In genomic region chr2:134976796-134977330, GRCm38 (mm10) we compare ENCODE assay signal across 9 mouse cellular contexts.
A peak's percentile ranks its signal among the peaks of the same experiment; 100 is the strongest.
DNase-seq lines count a peak whose midpoint lies in the region; ATAC-seq and TF ChIP-seq lines count a peak whose summit lies in the region.
"Had no signal": no experiment of that assay in that cellular context is flagged by ENCODE, and none has a peak within 500 bp of the region (broad histone marks: within the 10 kb centered on the region; RNA-seq: fewer than 3 reads in every experiment).

No protein-coding gene starts in this region.

- DNase-seq in forebrain, embryonic 14.5 days (ENCODE audit: low spot score): peak; percentile 68
- DNase-seq in forebrain, embryonic 10.5 days (ENCODE audit: extremely low spot score, low spot score): no peak
- peak; percentile 53 to 55 for DNase-seq in cerebellum, postnatal 36 days
- no peak for DNase-seq in retina, embryonic 14.5 days (ENCODE audit: low spot score)
- DNase-seq in left cerebral cortex, adult 2 months (ENCODE audit: extremely low spot score in 1 of 2, low spot score in 2 of 2): no peak

- ATAC-seq in forebrain, embryonic 14.5 days: peak; percentile 70; the same call in 1 of the 2 replicates
- ATAC-seq in kidney, embryonic 16.5 days (ENCODE audit: low FRiP score, low TSS enrichment): peak; percentile 51; the same call in 1 of the 2 replicates
- no peak for ATAC-seq in intestine, postnatal 0 days

- no peaks in the 10 kb centered on the region for H3K36me3 ChIP-seq in forebrain, embryonic 14.5 days (ENCODE audit: control insufficient read depth, insufficient read depth, low read length)
- H3K36me3 ChIP-seq in forebrain, embryonic 10.5 days (replicated peaks): no peaks in the 10 kb centered on the region
- H3K36me3 ChIP-seq in ES-Bruce4 (ENCODE audit: control insufficient read depth, insufficient read depth, low read length, poor library complexity, severe bottlenecking): no peaks in the 10 kb centered on the region
- no peaks in the 10 kb centered on the region for H3K36me3 ChIP-seq in kidney, embryonic 16.5 days (ENCODE audit: insufficient read depth, low read length)
- H3K36me3 ChIP-seq in intestine, postnatal 0 days (ENCODE audit: control insufficient read depth, insufficient read depth): no peaks in the 10 kb centered on the region
- H3K36me3 ChIP-seq: limb, embryonic 15.5 days had no signal

- H3K27ac ChIP-seq in forebrain, embryonic 14.5 days (ENCODE audit: low read depth, low read length): peak overlapping the region; percentile 63; the same call in 1 of the 2 replicates
- H3K27ac ChIP-seq in forebrain, embryonic 10.5 days: no peak overlapping the region
- no peak overlapping the region for H3K27ac ChIP-seq in ES-Bruce4 (ENCODE audit: insufficient read depth, low read length)
- H3K27ac ChIP-seq in kidney, embryonic 16.5 days (ENCODE audit: low read length): no peak overlapping the region
- H3K27ac ChIP-seq in intestine, postnatal 0 days (ENCODE audit: low read depth, low read length): no peak overlapping the region
- no peak overlapping the region for H3K27ac ChIP-seq in left cerebral cortex, adult 2 months
- H3K27ac ChIP-seq: limb, embryonic 15.5 days had no signal

- no peak for TF ChIP-seq POLR2A in ES-Bruce4 (IDR thresholded peaks at IDR 0.05; ENCODE audit: insufficient read depth, low read length)

- no peak overlapping the region for H3K9ac ChIP-seq in forebrain, embryonic 14.5 days (ENCODE audit: low read length)
- no peak overlapping the region for H3K9ac ChIP-seq in ES-Bruce4 (ENCODE audit: low read depth, poor library complexity, severe bottlenecking)
- no peak overlapping the region for H3K9ac ChIP-seq in kidney, embryonic 16.5 days (replicated peaks; ENCODE audit: low read length)
- H3K9ac ChIP-seq in intestine, postnatal 0 days (ENCODE audit: low read depth, low read length): no peak overlapping the region
- H3K9ac ChIP-seq: limb, embryonic 15.5 days had no signal

- 0 out of 2 replicates have a peak, but pooled peaks have one; percentile 33 for TF ChIP-seq EP300 in ES-Bruce4 (IDR thresholded peaks at IDR 0.05; ENCODE audit: insufficient read depth, low read depth, low read length)

- H3K4me3 ChIP-seq in forebrain, embryonic 14.5 days (ENCODE audit: low read depth, low read length): no peak overlapping the region
- H3K4me3 ChIP-seq in forebrain, embryonic 10.5 days: no peak overlapping the region
- H3K4me3 ChIP-seq in ES-Bruce4 (ENCODE audit: low read depth, low read length): no peak overlapping the region
- H3K4me3 ChIP-seq in kidney, embryonic 16.5 days (ENCODE audit: low read length): no peak overlapping the region
- no peak overlapping the region for H3K4me3 ChIP-seq in intestine, postnatal 0 days (ENCODE audit: low read depth, low read length)
- no peak overlapping the region for H3K4me3 ChIP-seq in left cerebral cortex, adult 2 months
- H3K4me3 ChIP-seq: limb, embryonic 15.5 days had no signal

- H3K27me3 ChIP-seq in forebrain, embryonic 14.5 days (replicated peaks; ENCODE audit: control insufficient read depth, insufficient read depth, low read length): no peaks in the 10 kb centered on the region
- no peaks in the 10 kb centered on the region for H3K27me3 ChIP-seq in forebrain, embryonic 10.5 days (ENCODE audit: poor library complexity, severe bottlenecking)
- no peaks in the 10 kb centered on the region for H3K27me3 ChIP-seq in ES-Bruce4 (ENCODE audit: control insufficient read depth, insufficient read depth, low read length, poor library complexity, severe bottlenecking)
- no peaks in the 10 kb centered on the region for H3K27me3 ChIP-seq in kidney, embryonic 16.5 days (ENCODE audit: insufficient read depth, low read length)
- no peaks in the 10 kb centered on the region for H3K27me3 ChIP-seq in intestine, postnatal 0 days (replicated peaks; ENCODE audit: control insufficient read depth, insufficient read depth, low read length)
- H3K27me3 ChIP-seq: limb, embryonic 15.5 days had no signal

- WGBS in forebrain, embryonic 14.5 days: 18% methylated on average over 3 of the region's 3 CpGs
- WGBS in forebrain, embryonic 10.5 days: 20% methylated on average over 3 of the region's 3 CpGs
- WGBS in kidney, embryonic 16.5 days: 65% methylated on average over 3 of the region's 3 CpGs
- WGBS in intestine, postnatal 0 days: 40% methylated on average over 3 of the region's 3 CpGs

- H3K9me3 ChIP-seq in forebrain, embryonic 14.5 days (replicated peaks; ENCODE audit: control insufficient read depth, low read length): no peaks in the 10 kb centered on the region
- no peaks in the 10 kb centered on the region for H3K9me3 ChIP-seq in forebrain, embryonic 10.5 days
- no peaks in the 10 kb centered on the region for H3K9me3 ChIP-seq in ES-Bruce4 (replicated peaks; ENCODE audit: control insufficient read depth, insufficient read depth, low read length, poor library complexity, severe bottlenecking)
- H3K9me3 ChIP-seq in kidney, embryonic 16.5 days (ENCODE audit: low read length): no peaks in the 10 kb centered on the region
- no peaks in the 10 kb centered on the region for H3K9me3 ChIP-seq in intestine, postnatal 0 days (ENCODE audit: control insufficient read depth)
- H3K9me3 ChIP-seq: limb, embryonic 15.5 days had no signal

- TF ChIP-seq CTCF in ES-Bruce4 (IDR thresholded peaks at IDR 0.05; ENCODE audit: low read depth, low read length): no peak
- no peak for TF ChIP-seq CTCF in intestine, postnatal 0 days (IDR thresholded peaks at IDR 0.05; ENCODE audit: low read depth)
- no peak for TF ChIP-seq CTCF in left cerebral cortex, adult 2 months (IDR thresholded peaks at IDR 0.05)

- intact Hi-C loops in left cerebral cortex, adult 2 months (cut with DNase I): no loop called here

- peaks cover 7% of the 10 kb centered on the region for H3K4me1 ChIP-seq in forebrain, embryonic 14.5 days (ENCODE audit: control insufficient read depth, insufficient read depth, low read length)
- peaks cover 8% of the 10 kb centered on the region for H3K4me1 ChIP-seq in forebrain, embryonic 10.5 days
- no peaks in the 10 kb centered on the region for H3K4me1 ChIP-seq in ES-Bruce4 (ENCODE audit: control insufficient read depth, insufficient read depth, low read length)
- H3K4me1 ChIP-seq in kidney, embryonic 16.5 days (ENCODE audit: insufficient read depth, low read length): no peaks in the 10 kb centered on the region
- no peaks in the 10 kb centered on the region for H3K4me1 ChIP-seq in intestine, postnatal 0 days (replicated peaks; ENCODE audit: control insufficient read depth, insufficient read depth, low read length)

- no peak overlapping the region for H3K4me2 ChIP-seq in forebrain, embryonic 14.5 days (ENCODE audit: low read length)
- no peak overlapping the region for H3K4me2 ChIP-seq in kidney, embryonic 16.5 days (replicated peaks; ENCODE audit: low read depth, low read length)
- H3K4me2 ChIP-seq in intestine, postnatal 0 days (replicated peaks; ENCODE audit: low read depth): no peak overlapping the region
- H3K4me2 ChIP-seq: limb, embryonic 15.5 days had no signal

Comparison
In these comparisons a context has a peak if more than half of its experiments do, and no peak if none do; other contexts are left out.
1. DNase-seq: peak in forebrain, embryonic 14.5 days (single experiment) and cerebellum, postnatal 36 days (2 of 2); none in forebrain, embryonic 10.5 days (single experiment), retina, embryonic 14.5 days (single experiment) and left cerebral cortex, adult 2 months (0 of 2).